ENCODE assay signal across 9 mouse cellular contexts in the genomic region with DNA sequence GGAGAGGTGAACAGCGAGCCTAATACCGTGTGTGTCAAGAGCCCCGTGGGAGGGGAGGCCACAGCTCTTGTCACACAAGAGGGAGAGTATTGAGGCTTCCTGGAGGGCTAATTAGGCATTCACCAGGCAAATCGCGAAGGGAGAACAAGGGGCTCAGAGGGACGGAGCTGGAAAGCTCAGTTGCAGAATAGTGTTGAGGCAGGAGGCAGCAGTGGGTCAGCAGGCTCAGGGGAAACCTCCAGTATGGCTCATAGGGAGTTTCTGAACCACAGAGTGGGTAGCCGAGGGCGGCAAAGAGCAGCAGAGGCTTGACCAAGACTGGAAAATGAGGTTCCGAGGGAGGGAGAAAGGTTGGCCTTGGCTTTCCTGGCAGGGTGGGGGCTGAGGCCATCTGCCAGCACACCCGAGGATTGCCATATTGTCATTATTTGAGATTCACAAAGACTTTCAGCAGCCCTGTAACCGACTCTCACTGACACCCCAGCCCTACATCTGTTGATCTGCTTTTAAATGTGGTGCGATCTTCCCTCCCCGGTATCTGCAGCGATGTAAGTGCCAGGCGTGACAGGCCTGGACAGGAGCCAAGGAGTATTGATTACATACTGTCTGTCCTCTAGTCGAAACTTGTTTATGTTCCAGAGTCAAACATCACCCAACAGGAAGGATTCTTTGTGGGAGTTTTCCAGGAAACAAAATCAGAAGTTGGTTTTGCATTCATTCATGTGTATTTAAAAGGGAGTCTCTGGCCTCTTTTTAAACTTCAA.
DNase-seq lines count a peak whose midpoint lies in the region; ATAC-seq and TF ChIP-seq lines count a peak whose summit lies in the region.
"Had no signal": no experiment of that assay in that cellular context is flagged by ENCODE, and none has a peak within 500 bp of the region (broad histone marks: within the 10 kb centered on the region; RNA-seq: fewer than 3 reads in every experiment).

No protein-coding gene starts in this region.

- ATAC-seq in heart, embryonic 11.5 days (replicated peaks; ENCODE audit: insufficient number of reproducible peaks, low FRiP score, low TSS enrichment), result no peak
- ATAC-seq in embryonic facial prominence, embryonic 15.5 days (ENCODE audit: insufficient number of reproducible peaks, low FRiP score, low TSS enrichment, low read depth), result no peak
- no peak for ATAC-seq in limb, embryonic 14.5 days (ENCODE audit: low FRiP score, low read depth)
- ATAC-seq in neural tube, embryonic 15.5 days (ENCODE audit: low FRiP score), result no peak
- ATAC-seq: Patski had no signal

- H3K9me3 ChIP-seq in heart, embryonic 11.5 days (replicated peaks; ENCODE audit: control insufficient read depth, low read length), result no peaks in the 10 kb centered on the region
- no peaks in the 10 kb centered on the region for H3K9me3 ChIP-seq in embryonic facial prominence, embryonic 15.5 days (replicated peaks)
- no peaks in the 10 kb centered on the region for H3K9me3 ChIP-seq in limb, embryonic 14.5 days (ENCODE audit: control insufficient read depth, low read length)
- no peaks in the 10 kb centered on the region for H3K9me3 ChIP-seq in neural tube, embryonic 15.5 days (replicated peaks)

- H3K9ac ChIP-seq in heart, embryonic 11.5 days (ENCODE audit: low read depth, low read length), result peak overlapping the region; percentile 68
- no peak overlapping the region for H3K9ac ChIP-seq in embryonic facial prominence, embryonic 15.5 days
- H3K9ac ChIP-seq in limb, embryonic 14.5 days (ENCODE audit: low read depth, low read length, severe bottlenecking), result no peak overlapping the region; the same call in 1 of the 2 replicates
- no peak overlapping the region for H3K9ac ChIP-seq in neural tube, embryonic 15.5 days (replicated peaks)

- 13% methylated on average over 16 of the region's 16 CpGs for WGBS in heart, embryonic 11.5 days (ENCODE audit: insufficient replicate concordance)
- 10% methylated on average over 16 of the region's 16 CpGs for whole genome bisulfite sequencing in embryonic facial prominence, embryonic 15.5 days
- 20% methylated on average over 16 of the region's 16 CpGs for WGBS in limb, embryonic 14.5 days
- WGBS in neural tube, embryonic 15.5 days, result 9% methylated on average over 16 of the region's 16 CpGs

- H3K4me1 ChIP-seq in heart, embryonic 11.5 days (ENCODE audit: control insufficient read depth, insufficient read depth, low read length), result peaks cover 74% of the 10 kb centered on the region
- H3K4me1 ChIP-seq in embryonic facial prominence, embryonic 15.5 days, result peaks cover 59% of the 10 kb centered on the region
- H3K4me1 ChIP-seq in limb, embryonic 14.5 days (ENCODE audit: control insufficient read depth, insufficient read depth, low read length), result peaks cover 57% of the 10 kb centered on the region
- peaks cover 59% of the 10 kb centered on the region for H3K4me1 ChIP-seq in neural tube, embryonic 15.5 days

- H3K27me3 ChIP-seq in heart, embryonic 11.5 days (ENCODE audit: control insufficient read depth, insufficient read depth, low read length), result no peaks in the 10 kb centered on the region
- no peaks in the 10 kb centered on the region for H3K27me3 ChIP-seq in embryonic facial prominence, embryonic 15.5 days
- no peaks in the 10 kb centered on the region for H3K27me3 ChIP-seq in limb, embryonic 14.5 days (ENCODE audit: control insufficient read depth, insufficient read depth, low read length)
- no peaks in the 10 kb centered on the region for H3K27me3 ChIP-seq in neural tube, embryonic 15.5 days (replicated peaks)
- H3K27me3 ChIP-seq: Patski had no signal

- H3K4me3 ChIP-seq in heart, embryonic 11.5 days (ENCODE audit: low read depth, low read length), result peak overlapping the region; percentile 22
- no peak overlapping the region for H3K4me3 ChIP-seq in embryonic facial prominence, embryonic 15.5 days (replicated peaks)
- H3K4me3 ChIP-seq in limb, embryonic 14.5 days (replicated peaks; ENCODE audit: low read length), result no peak overlapping the region
- no peak overlapping the region for H3K4me3 ChIP-seq in neural tube, embryonic 15.5 days (replicated peaks)

- no peak for DNase-seq in heart, postnatal 4 days
- peak; percentile 41 for DNase-seq in ES-CJ7 (ENCODE audit: low read depth, low spot score)
- no peak for DNase-seq in limb, embryonic 14.5 days (ENCODE audit: low spot score)
- no peak for DNase-seq in frontal cortex, postnatal 25 days (ENCODE audit: low spot score in 2 of 2)
- no peak for DNase-seq in layer of hippocampus, adult 9-10 months (ENCODE audit: low spot score)

- H3K27ac ChIP-seq in heart, embryonic 11.5 days (ENCODE audit: low read depth, low read length), result peak overlapping the region; percentile 41; the same call in 1 of the 2 replicates
- H3K27ac ChIP-seq in embryonic facial prominence, embryonic 15.5 days (replicated peaks), result no peak overlapping the region; the same call in 1 of the 2 replicates
- H3K27ac ChIP-seq in limb, embryonic 14.5 days (replicated peaks; ENCODE audit: low read depth, low read length), result no peak overlapping the region
- H3K27ac ChIP-seq in neural tube, embryonic 15.5 days (replicated peaks), result peak overlapping the region; percentile 66

- H3K36me3 ChIP-seq in heart, embryonic 11.5 days (ENCODE audit: control insufficient read depth, insufficient read depth, low read length), result no peaks in the 10 kb centered on the region
- H3K36me3 ChIP-seq in embryonic facial prominence, embryonic 15.5 days, result no peaks in the 10 kb centered on the region
- no peaks in the 10 kb centered on the region for H3K36me3 ChIP-seq in limb, embryonic 14.5 days (ENCODE audit: control insufficient read depth, insufficient read depth, low read length)
- H3K36me3 ChIP-seq in neural tube, embryonic 15.5 days, result no peaks in the 10 kb centered on the region

- H3K4me2 ChIP-seq in heart, embryonic 11.5 days, result peak overlapping the region; percentile 60
- peak overlapping the region; percentile 23 for H3K4me2 ChIP-seq in embryonic facial prominence, embryonic 15.5 days (replicated peaks)
- peak overlapping the region; percentile 17; the same call in 1 of the 2 replicates for H3K4me2 ChIP-seq in limb, embryonic 14.5 days (replicated peaks; ENCODE audit: low read depth, low read length, severe bottlenecking)
- peak overlapping the region; percentile 39 for H3K4me2 ChIP-seq in neural tube, embryonic 15.5 days

- TF ChIP-seq POLR2A in limb, embryonic 14.5 days (IDR thresholded peaks at IDR 0.05; ENCODE audit: borderline replicate concordance, extremely low read depth, insufficient read depth, insufficient read length), result no peak

Comparison
In these comparisons a context has a peak if more than half of its experiments do, and no peak if none do; other contexts are left out.
1. H3K27ac ChIP-seq: peak in heart, embryonic 11.5 days (single experiment) and neural tube, embryonic 15.5 days (single experiment); none in embryonic facial prominence, embryonic 15.5 days (single experiment) and limb, embryonic 14.5 days (single experiment).
2. Peak in every context shown above with its lines, with median percentiles within 50 percentile points of each other: H3K4me2 ChIP-seq.